Mouse (Mus musculus) olfactory bulb, adult 2 months (tissue): ENCODE measurements around the gene Nt5c3b. TPM values are rescaled to one million over a fixed set of nuclear protein-coding genes. Genes with fewer than 3 reads are reported as not detected.

Experiments
- H3K27ac ChIP-seq: fragments of 200-500 bp; 2 replicates; pipeline ENCODE4 v1.5.1; 2012; ENCODE audit warnings: low read depth, low read length; ENCODE audit not compliant: insufficient read depth
- H3K4me1 ChIP-seq: fragments of 200-500 bp; 2 replicates; pipeline ENCODE4 v1.6.1; 2012; ENCODE audit warnings: low read length; ENCODE audit not compliant: control insufficient read depth, insufficient read depth
- H3K4me3 ChIP-seq: fragments of 200-500 bp; 2 replicates; pipeline ENCODE4 v1.5.1; 2012; ENCODE audit warnings: mild to moderate bottlenecking, low read depth, low read length, moderate library complexity; ENCODE audit not compliant: insufficient read depth
- CTCF ChIP-seq: fragments of 200-500 bp; IDR thresholded peaks from 2 replicates; pipeline ENCODE4 v1.5.1; 2012; ENCODE audit warnings: low read depth, mild to moderate bottlenecking, low read length, moderate library complexity; ENCODE audit not compliant: insufficient read depth
- POLR2A ChIP-seq: fragments of 200-500 bp; IDR thresholded peaks from 2 replicates; pipeline ENCODE4 v1.6.1; 2012; ENCODE audit warnings: mild to moderate bottlenecking, low read depth, low read length, moderate library complexity; ENCODE audit not compliant: insufficient read depth
- WGBS: fragments of 180-500 bp; shearing (Covaris S2); methylation state at CpG from one replicate; pipeline ENCODE4 v1.1.7; 2018; 5-methylcytosine and 5-hydroxymethylcytosine counted together
- polyA plus RNA-seq: library from polyadenylated mRNA; stranded (reverse); fragments of >200 nt; gene quantifications from 2 replicates; pipeline ENCODE4 v1.2.4, GENCODE M21; 2012; ENCODE audit warnings: low replicate concordance; ENCODE audit not compliant: missing spikeins, insufficient read depth, insufficient read length

Nt5c3b gene
- polyA plus RNA-seq, 1 experiment = not detected

- TF ChIP-seq POLR2A = no peak
- H3K4me3 ChIP-seq = peak overlapping the region; percentile 69
- 2% methylated on average over 30 of the region's 30 CpGs for WGBS
- H3K27ac ChIP-seq = peak overlapping the region; percentile 5; the same call in 1 of the 2 replicates
- peaks cover 2% of the 10 kb centered on the region; the same call in 1 of the 2 replicates for H3K4me1 ChIP-seq
These were observed 30.0 kb upstream of the Nt5c3b start for GRCm38 (mm10) chr11:100471352-100472196.

GRCm38 (mm10) chr11:100465833-100466232, 24.2 kb upstream of the Nt5c3b start:
- WGBS = 63% methylated on average over 1 of the region's 1 CpGs
- TF ChIP-seq POLR2A = no peak
- no peak for TF ChIP-seq CTCF

GRCm38 (mm10) chr11:100465229-100465792, 23.7 kb upstream of the Nt5c3b start:
- TF ChIP-seq POLR2A (no peak), CTCF (no peak)
- Histone ChIP-seq H3K4me1 (peaks cover 3% of the 10 kb centered on the region; the same call in 1 of the 2 replicates), H3K4me3 (no peak overlapping the region), H3K27ac (no peak overlapping the region)
- 92% methylated on average over 1 of the region's 1 CpGs for WGBS

More at GRCm38 (mm10) chr11:100465833-100466232, 24.2 kb upstream of the Nt5c3b start:
- H3K4me3 ChIP-seq = no peak overlapping the region
- H3K27ac ChIP-seq = no peak overlapping the region
- H3K4me1 ChIP-seq = peaks cover 4% of the 10 kb centered on the region; the same call in 1 of the 2 replicates

- no peak overlapping the region for H3K27ac ChIP-seq
These were observed 21.1 kb upstream of the Nt5c3b start for GRCm38 (mm10) chr11:100462699-100463098.

GRCm38 (mm10) chr11:100457711-100458110, 16.1 kb upstream of the Nt5c3b start:
- 82% methylated on average over 5 of the region's 5 CpGs for WGBS
- no peak overlapping the region for H3K4me3 ChIP-seq
- H3K27ac ChIP-seq = no peak overlapping the region
- peaks cover 1% of the 10 kb centered on the region; the same call in 1 of the 2 replicates for H3K4me1 ChIP-seq
- TF ChIP-seq POLR2A (no peak), CTCF (no peak)

More at GRCm38 (mm10) chr11:100462699-100463098, 21.1 kb upstream of the Nt5c3b start:
- peaks cover 3% of the 10 kb centered on the region; the same call in 1 of the 2 replicates for H3K4me1 ChIP-seq
- TF ChIP-seq CTCF = no peak
- TF ChIP-seq POLR2A = no peak
- no peak overlapping the region for H3K4me3 ChIP-seq
- WGBS = 71% methylated on average over 10 of the region's 10 CpGs

GRCm38 (mm10) chr11:100457247-100457646, 15.6 kb upstream of the Nt5c3b start:
- 84% methylated on average over 4 of the region's 4 CpGs for WGBS
- Histone ChIP-seq H3K27ac (no peak overlapping the region), H3K4me1 (no peaks in the 10 kb centered on the region), H3K4me3 (no peak overlapping the region)
- no peak for TF ChIP-seq POLR2A
- TF ChIP-seq CTCF = no peak

- H3K27ac ChIP-seq = no peak overlapping the region
- TF ChIP-seq CTCF (no peak), POLR2A (no peak)
- peaks cover 5% of the 10 kb centered on the region for H3K4me1 ChIP-seq
- 69% methylated on average over 6 of the region's 6 CpGs for WGBS
- no peak overlapping the region for H3K4me3 ChIP-seq
These were observed 1.0 kb upstream of the Nt5c3b start for GRCm38 (mm10) chr11:100442625-100443024.

GRCm38 (mm10) chr11:100440691-100441522, 701 bp downstream of the Nt5c3b start:
- Histone ChIP-seq H3K4me1 (peaks cover 5% of the 10 kb centered on the region), H3K27ac (peak overlapping the region; percentile 56; the same call in 1 of the 2 replicates), H3K4me3 (peak overlapping the region; percentile 93)
- under 1% methylated on average over 52 of the region's 52 CpGs for WGBS
- TF ChIP-seq POLR2A (peak; percentile 79), CTCF (no peak)
